Mouse (Mus musculus): ENCODE results near the gene Tac4.

Tac4 gene

GRCm38 (mm10) chr11:95310648-95311424 is 49.5 kb downstream of the Tac4 start:
- no peak for DNase-seq (ENCODE audit: low read depth in 1 of 2, low spot score in 2 of 2)

- DNase-seq (ENCODE audit: low read depth in 1 of 2, low spot score in 2 of 2): no peak
These were observed 50.1 kb downstream of the Tac4 start for GRCm38 (mm10) chr11:95311425-95311807.

- DNase-seq (ENCODE audit: low read depth in 1 of 2, low spot score in 2 of 2): no peak
These were observed 54.1 kb downstream of the Tac4 start for GRCm38 (mm10) chr11:95315215-95315955.

- DNase-seq (ENCODE audit: low read depth in 1 of 2, low spot score in 2 of 2): no peak
These were observed 56.8 kb downstream of the Tac4 start for GRCm38 (mm10) chr11:95318116-95318515.

All from monocyte, adult 2 months (primary cell).